Mouse (Mus musculus): ENCODE measurements around the gene Mad2l2.

- no peak for TF ChIP-seq POLR2A (IDR thresholded peaks at IDR 0.05; ENCODE audit: borderline replicate concordance, extremely low read depth, low read depth, low read length)
- TF ChIP-seq CTCF (IDR thresholded peaks at IDR 0.05; ENCODE audit: insufficient read depth, low read length) = no peak
Observed at GRCm38 (mm10) chr4:148095081-148095480, 35.1 kb upstream of the Mad2l2 start.
